15 mouse cellular contexts compared by ENCODE assay signal in genomic region chr11:70487816-70488215, GRCm38 (mm10). TPM values are rescaled to one million over a fixed set of nuclear protein-coding genes. Genes with fewer than 3 reads are reported as not detected.
"Had no signal": no experiment of that assay in that cellular context is flagged by ENCODE, and none has a peak within 500 bp of the region (broad histone marks: within the 10 kb centered on the region; RNA-seq: fewer than 3 reads in every experiment).

No protein-coding gene starts in this region.

- H3K9ac ChIP-seq: liver, embryonic 14.5 days; midbrain, embryonic 12.5 days; neural tube, embryonic 13.5 days had no signal

- H3K4me1 ChIP-seq: midbrain, embryonic 12.5 days; neural tube, embryonic 13.5 days had no signal

- ATAC-seq: midbrain, embryonic 16.5 days had no signal

- H3K4me2 ChIP-seq: midbrain, embryonic 12.5 days; neural tube, embryonic 13.5 days had no signal

- H3K27me3 ChIP-seq: midbrain, embryonic 12.5 days; neural tube, embryonic 13.5 days had no signal

- H3K4me3 ChIP-seq: left cerebral cortex, adult 2 months; midbrain, embryonic 12.5 days; neural tube, embryonic 13.5 days had no signal

- H3K9me3 ChIP-seq: neural tube, embryonic 13.5 days had no signal

- H3K36me3 ChIP-seq: midbrain, embryonic 12.5 days; neural tube, embryonic 13.5 days had no signal

- H3K27ac ChIP-seq: left cerebral cortex, adult 2 months; liver, embryonic 14.5 days; midbrain, embryonic 12.5 days; neural tube, embryonic 13.5 days had no signal

- DNase-seq: kidney, postnatal 25 days; liver; lung, adult 18-20 months; retina, postnatal 1 day; right cerebral cortex, postnatal 4 days; thymus, postnatal 36 days had no signal

RNA-seq across cellular contexts. Expression of gene Tm4sf5, which starts 17.2 kb away (rescaled TPM):
- total RNA-seq: megakaryocyte-erythroid progenitor cell, adult 5-6 weeks had no signal

RNA-seq across cellular contexts. Expression of gene Vmo1, which starts 26.6 kb away (rescaled TPM):
- total RNA-seq: layer of hippocampus, postnatal 25 days; left cerebral cortex, adult 2 months; left cerebral cortex, postnatal 14 days; megakaryocyte-erythroid progenitor cell, adult 5-6 weeks had no signal
- polyA plus RNA-seq: midbrain, embryonic 12.5 days; midbrain, embryonic 16.5 days had no signal

RNA-seq across cellular contexts. Expression of gene Cxcl16, which starts 28.0 kb away (rescaled TPM):
- total RNA-seq: megakaryocyte-erythroid progenitor cell, adult 5-6 weeks had no signal

RNA-seq across cellular contexts. Expression of gene Gltpd2, which starts 31.2 kb away (rescaled TPM):
- total RNA-seq: layer of hippocampus, postnatal 25 days; left cerebral cortex, adult 2 months; left cerebral cortex, postnatal 14 days; megakaryocyte-erythroid progenitor cell, adult 5-6 weeks had no signal
- polyA plus RNA-seq: midbrain, embryonic 12.5 days; midbrain, embryonic 16.5 days; thymus, postnatal 0 days had no signal
